Mouse (Mus musculus) neutrophil, adult 5-6 weeks (primary cell): ENCODE data around the gene Helq. TPM values are rescaled to one million over a fixed set of nuclear protein-coding genes. Genes with fewer than 3 reads are reported as not detected.

Experiments
- ATAC-seq: fragments of 151-379, 151-347 bp; 2 replicates; pipeline ENCODE4 v1.8.0; 2017; ENCODE audit warnings: mild to moderate bottlenecking, moderate TSS enrichment; ENCODE audit not compliant: insufficient number of reproducible peaks, poor library complexity, low FRiP score, severe bottlenecking; ENCODE audit errors: extremely low read depth
- total RNA-seq: library from RNA; stranded (forward); fragments of 200-1000 nt; gene quantifications from 2 replicates; pipeline ENCODE4 v1.2.3, GENCODE M21; 2017

Gene Helq
- 17.4 and 21.4 TPM in 2 replicates for total RNA-seq

DNA sequence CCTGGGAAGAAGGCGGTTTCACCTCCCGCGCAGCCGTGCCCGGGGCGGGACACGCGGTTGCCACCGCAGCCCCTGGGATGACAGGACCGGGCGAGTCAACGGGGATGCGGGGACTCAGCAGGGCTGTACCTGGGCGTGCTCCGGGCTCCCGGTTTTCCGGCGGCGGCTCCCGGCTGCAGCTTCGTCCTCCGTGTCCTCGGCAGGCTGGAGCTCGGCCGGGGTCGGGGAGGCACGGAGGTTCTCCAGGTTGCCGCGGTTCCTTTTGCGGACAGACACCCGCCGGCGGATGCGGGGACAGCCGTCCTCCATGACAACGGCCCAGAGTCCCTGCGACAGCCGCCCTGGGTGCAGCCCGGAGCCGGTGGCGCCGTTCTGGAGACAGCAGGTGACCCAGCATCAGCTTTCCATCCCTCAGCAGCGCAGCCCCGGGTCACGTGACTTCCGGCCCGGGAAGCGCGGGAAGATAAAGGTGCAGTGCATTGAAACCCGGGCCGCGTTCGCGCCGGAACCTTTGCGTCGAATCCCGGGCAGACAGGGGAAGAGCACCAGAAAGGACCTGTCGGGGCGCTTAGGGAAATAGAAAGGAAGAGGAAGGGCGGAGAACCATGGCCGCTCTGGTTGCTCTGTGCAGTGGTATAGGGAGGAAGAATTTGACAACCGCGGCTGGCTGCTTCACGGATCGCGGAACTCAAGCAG lies at the start of gene Helq, which contains the start of gene Mrps18c:
Helq (minus strand) TSS at position 434 of the 696 bp plus-strand sequence.
Mrps18c (plus strand) TSS at position 463 of the 696 bp plus-strand sequence.
- peak; percentile 85 for ATAC-seq

DNA sequence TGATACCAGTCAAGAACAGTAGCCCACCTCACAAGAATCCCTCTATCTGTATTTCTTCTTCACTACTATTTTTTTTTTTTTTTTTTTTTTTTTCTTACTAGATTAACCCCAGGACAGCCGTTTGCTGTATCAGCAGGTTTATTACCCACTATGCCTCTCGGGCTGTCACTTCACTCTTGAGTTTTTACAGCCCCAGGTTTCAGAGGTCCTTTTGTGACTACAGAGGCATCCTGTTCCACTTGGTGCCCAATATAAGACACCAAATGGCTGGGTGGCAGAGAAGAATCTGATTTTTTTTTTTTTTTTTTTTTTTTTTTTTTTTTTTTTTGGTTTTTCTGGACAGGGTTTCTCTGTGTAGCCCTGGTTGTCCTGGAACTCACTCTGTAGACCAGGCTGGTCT lies 48.7 kb upstream of the Helq start:
- ATAC-seq = no peak

DNA sequence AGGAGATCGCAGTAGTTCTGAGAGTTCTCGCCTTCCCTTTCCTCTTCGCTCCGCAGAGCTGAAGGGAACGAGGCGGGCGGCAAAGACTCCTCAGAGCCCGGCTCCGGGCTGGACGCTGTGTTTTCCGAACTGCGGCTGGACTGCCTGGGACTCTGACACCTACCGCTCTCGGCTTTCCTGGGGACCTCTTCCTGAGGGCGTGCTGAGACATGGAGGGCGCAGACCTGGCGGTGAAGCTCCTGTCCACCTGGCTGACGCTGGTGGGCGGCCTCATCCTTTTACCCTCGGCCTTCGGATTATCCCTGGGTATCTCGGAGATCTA lies 48.2 kb upstream of the Helq start:
- ATAC-seq = no peak; the same call in 1 of the 2 replicates

GRCm38 (mm10) chr5:100845848-100846598 lies 47.6 kb upstream of the Helq start:
- ATAC-seq = peak; percentile 75

DNA sequence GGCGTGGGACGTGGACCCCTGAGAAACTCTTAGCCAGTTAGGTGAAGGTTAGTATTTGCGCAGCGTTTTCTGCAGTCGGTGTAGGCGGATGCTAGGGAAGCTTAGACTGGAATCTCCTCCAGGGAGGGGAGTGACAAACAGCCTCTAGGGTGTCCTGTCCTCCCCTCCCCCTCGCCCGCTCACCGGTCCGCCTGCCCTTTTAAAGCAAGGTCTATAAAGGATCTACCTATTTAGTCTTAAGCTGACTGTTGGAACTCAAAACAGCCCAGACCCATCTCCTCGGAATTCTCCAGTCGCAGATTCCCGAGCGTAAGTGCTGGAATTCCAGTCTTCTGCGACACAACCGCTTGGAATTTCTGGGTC lies 47.1 kb upstream of the Helq start, which contains the start of gene Gpat3:
Gpat3 (plus strand) TSS at position 229 of the 363 bp plus-strand sequence.
- ATAC-seq = no peak

DNA sequence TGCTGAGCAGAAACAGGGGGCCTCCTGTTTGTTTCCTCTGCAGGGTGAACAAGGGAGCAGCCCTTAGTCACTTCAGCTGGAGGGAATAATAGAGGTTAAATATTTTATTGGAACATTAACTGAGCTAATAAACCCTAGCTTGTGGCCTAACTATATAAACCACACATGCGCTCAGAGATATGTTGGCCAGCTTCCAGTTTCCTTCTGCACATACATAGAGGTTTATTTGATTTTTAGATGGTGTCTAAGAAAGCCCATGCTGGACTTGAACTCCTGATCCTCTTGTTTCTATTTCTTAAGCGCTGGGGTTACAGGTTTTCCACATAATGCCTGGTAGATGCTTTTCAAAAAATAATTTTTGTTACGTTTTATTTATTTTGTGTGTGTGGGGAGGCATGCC lies 46.1 kb upstream of the Helq start:
- ATAC-seq = no peak

DNA sequence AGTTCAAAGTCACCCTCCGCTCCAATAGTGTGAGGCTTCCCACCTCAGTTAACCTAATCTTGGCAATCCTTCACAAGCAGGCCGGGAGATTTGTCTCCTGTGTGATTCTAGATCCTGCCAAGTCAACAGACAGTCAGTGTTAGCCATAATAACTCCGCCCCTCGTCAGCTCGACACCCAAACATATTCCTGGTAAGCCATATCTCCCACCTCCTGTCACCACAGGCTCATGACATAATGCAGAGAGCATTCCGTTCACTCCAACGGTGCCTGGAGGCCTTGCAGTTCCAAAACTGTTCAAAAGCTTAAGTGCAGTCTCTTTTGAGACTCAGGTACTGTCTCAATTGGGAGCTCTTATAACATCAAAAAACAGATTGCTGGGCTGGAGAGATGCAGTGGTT lies 39.5 kb upstream of the Helq start:
- no peak for ATAC-seq

DNA sequence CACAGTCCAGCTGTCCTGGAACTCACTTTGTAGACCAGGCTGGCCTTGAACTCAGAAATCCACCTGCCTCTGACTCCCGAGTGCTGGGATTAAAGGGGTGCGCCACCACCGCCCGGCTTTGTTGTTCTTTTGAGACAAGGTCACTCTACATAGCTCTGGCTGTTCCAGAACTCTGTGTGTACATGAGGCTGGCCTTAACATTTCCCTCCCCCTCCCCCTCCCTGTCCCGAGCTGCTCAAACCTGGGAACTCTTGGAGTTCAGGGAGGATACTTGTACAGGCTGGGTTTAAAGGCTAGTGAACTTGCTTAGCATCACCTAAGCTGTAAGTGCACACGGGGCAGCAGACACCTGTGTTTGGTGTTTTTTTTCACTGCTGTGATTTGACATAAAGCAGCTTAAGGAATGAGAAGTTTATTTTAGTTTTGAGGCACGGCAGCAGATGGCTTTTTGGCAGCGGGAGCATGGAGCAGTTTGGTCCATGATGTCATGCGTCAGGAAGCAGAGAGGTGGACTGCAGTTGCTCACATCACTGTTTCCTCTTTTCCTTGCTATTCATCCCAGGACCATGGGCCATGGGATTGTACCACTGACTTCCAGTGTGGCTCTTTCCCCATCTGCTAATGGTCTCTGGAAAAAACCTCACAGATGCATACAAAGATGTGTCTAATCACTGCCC lies 37.6 kb upstream of the Helq start:
- ATAC-seq = no peak

GRCm38 (mm10) chr5:100833841-100834240 lies 35.4 kb upstream of the Helq start:
- no peak for ATAC-seq

GRCm38 (mm10) chr5:100832680-100833079 lies 34.3 kb upstream of the Helq start:
- no peak for ATAC-seq

DNA sequence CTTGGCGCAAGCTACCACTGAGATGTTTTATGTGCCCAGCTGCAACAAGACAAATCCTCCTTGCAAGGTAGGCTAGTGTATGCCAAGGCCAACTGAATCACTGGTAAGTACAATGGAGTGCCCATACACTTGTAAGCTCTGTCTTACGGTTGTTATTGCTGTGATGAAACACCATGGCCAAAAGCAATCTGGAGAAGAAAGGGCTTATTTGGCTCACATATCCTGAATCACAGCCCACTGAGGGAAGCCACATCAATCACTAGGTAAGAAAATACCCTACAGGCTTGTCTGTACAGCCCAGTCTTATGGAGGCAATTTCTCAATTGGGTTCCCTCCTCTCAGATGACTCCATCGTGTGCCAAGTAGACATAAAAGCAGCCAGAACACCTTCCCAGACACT lies 30.3 kb upstream of the Helq start:
- no peak for ATAC-seq

DNA sequence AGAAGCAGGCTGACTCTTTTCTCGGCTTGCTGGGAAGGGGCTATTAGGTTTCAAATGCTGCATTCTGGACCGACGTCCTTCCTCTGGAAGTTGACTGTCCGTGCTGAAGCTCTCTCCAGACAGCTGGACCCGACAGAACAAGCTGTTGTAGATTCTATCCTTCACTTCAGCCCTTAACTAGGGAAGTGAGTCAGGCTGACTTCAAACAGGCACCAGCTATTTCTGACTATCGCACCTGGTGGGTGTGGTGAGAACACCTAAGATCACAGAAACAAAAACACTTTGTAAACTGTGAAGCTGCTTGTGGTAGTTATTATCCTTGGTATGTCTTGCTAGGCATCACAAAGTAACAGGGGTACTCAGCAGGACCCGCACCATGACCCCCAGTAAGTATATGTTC lies 28.1 kb upstream of the Helq start:
- ATAC-seq = no peak

- ATAC-seq = peak; percentile 61; the same call in 1 of the 2 replicates
Measured at GRCm38 (mm10) chr5:100825975-100826374, 27.6 kb upstream of the Helq start.

DNA sequence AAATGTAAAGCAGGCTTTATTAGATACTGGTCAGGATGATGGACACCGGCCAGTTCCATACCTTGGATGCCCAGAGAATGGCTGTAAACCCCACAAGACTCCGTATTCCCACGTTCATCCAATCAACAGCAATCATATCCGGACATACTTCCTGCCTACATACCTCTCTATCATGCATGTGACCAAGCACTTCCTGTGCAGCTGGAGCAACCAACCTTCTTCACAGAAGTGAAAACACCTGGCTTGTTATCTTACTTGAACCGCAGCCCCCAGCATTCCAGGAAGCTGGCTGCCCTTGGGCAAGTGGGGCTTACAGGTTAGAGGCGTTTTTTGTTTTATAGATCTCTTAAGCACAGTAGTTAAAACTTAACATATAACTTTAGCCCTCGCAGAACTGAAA lies 24.4 kb upstream of the Helq start:
- ATAC-seq = no peak

DNA sequence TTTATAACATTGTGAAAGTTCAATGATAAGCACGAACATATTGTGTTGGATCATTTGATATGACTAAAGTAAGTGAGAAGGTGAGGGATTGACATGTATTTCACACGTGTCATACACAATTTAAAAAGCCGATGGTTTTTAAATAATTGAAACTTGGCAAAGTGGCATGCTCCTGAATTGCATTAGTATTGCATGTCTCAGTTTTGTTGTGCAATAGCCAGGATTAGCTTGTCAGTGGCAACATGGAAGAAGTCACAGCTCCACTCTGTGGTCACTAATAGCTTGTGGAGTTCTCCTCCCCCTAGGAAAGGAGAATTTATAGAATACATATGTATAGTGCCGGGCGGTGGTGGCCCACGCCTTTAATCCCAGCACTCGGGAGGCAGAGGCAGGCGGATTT lies 23.0 kb upstream of the Helq start:
- no peak for ATAC-seq

DNA sequence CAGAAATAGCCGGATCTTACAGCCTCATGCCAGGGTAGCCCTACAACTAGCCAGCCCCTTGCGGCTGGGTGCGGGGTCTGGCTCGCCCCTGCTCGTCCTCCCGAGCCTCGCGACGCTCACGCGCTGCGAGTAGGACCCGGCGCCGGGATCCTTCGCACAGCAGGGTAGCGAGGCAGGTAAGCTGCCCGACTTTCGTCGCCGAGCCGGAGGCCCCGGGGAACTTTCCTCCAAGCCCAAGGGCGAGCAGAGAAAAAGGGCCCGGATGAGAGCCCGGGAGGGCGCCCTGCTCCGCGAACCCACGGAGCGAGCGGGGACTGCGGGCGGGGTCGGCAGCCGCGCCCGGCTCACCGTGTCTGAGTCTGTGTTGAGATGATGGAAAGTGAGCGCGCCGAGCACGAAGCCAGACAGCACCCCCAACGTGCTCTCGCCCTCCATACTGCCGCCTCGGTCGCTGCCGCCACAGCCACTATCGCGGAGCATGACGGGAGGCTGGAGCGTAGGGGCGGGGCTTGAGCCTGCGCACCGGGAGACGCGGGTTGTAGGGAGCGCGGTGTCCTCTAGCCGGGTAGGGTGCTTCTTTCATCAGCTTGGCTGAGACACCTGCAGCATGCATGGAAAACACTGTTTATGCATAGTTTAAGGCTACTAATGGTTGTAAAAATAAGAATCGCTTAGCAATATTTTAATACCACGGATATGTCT lies 22.2 kb upstream of the Helq start, which contains the start of gene Abraxas1:
Abraxas1 (minus strand) TSS at position 483 of the 702 bp plus-strand sequence.
- ATAC-seq = peak; percentile 97

GRCm38 (mm10) chr5:100819568-100820480 lies 21.4 kb upstream of the Helq start:
- ATAC-seq = no peak

DNA sequence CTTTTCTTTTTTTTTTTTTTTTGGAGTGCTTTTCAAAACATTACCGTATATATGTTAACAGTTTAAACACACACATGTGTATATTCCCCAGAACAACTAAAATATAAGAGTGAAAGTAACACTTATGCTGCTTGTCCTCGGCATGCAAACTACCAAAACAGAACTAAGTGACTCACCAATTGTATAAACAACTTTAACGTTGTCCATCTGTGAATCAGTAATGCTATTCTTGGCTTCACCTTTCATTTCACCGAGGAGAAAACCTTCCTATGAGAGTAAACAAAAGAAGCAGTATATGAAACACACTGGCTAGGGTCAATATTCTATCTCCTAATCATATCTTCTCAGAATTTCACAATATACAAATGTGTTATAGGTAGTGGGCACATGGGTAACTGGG lies 19.9 kb upstream of the Helq start:
- ATAC-seq = no peak
